Mouse (Mus musculus) liver, adult 2 months (tissue): ENCODE measurements around the gene Ndrg2. TPM values are rescaled to one million over a fixed set of nuclear protein-coding genes. Genes with fewer than 3 reads are reported as not detected.

ENCODE experiments used
- DNase-seq: peaks from one replicate; pipeline ENCODE4 v3.0.0-alpha.2; 2011; ENCODE audit warnings: low read depth, low spot score; ENCODE audit errors: extremely low read depth
- H3K27ac ChIP-seq: fragments of 200-500 bp; replicated peaks from 2 replicates; pipeline ENCODE4 v1.5.1; 2012; ENCODE audit warnings: low read depth, mild to moderate bottlenecking, control low read depth, inconsistent platforms, low read length; ENCODE audit not compliant: insufficient read depth
- H3K27me3 ChIP-seq: fragments of 200-500 bp; 2 replicates; pipeline ENCODE4 v1.6.1; 2012; ENCODE audit warnings: mild to moderate bottlenecking, moderate library complexity, low read length, inconsistent platforms; ENCODE audit not compliant: control insufficient read depth, insufficient read depth
- H3K36me3 ChIP-seq: fragments of 200-500 bp; 2 replicates; pipeline ENCODE4 v1.6.1; 2012; ENCODE audit warnings: low read length, inconsistent platforms; ENCODE audit not compliant: control insufficient read depth, insufficient read depth
- H3K4me1 ChIP-seq: fragments of 200-500 bp; 2 replicates; pipeline ENCODE4 v1.6.1; 2011; ENCODE audit warnings: low read length; ENCODE audit not compliant: control insufficient read depth, insufficient read depth
- H3K4me3 ChIP-seq: fragments of 200-500 bp; 2 replicates; pipeline ENCODE4 v1.5.1; 2011; ENCODE audit warnings: low read depth, mild to moderate bottlenecking, control low read depth, low read length, moderate library complexity; ENCODE audit not compliant: insufficient read depth
- H3K79me2 ChIP-seq: fragments of 200-500 bp; 2 replicates; pipeline ENCODE4 v1.6.1; 2012; ENCODE audit warnings: inconsistent platforms, mild to moderate bottlenecking, low read length, moderate library complexity; ENCODE audit not compliant: control insufficient read depth, insufficient read depth
- H3K9ac ChIP-seq: fragments of 200-500 bp; 2 replicates; pipeline ENCODE4 v1.6.1; 2012; ENCODE audit warnings: low read depth, mild to moderate bottlenecking, control low read depth, inconsistent platforms, low read length
- CTCF ChIP-seq: fragments of 200-500 bp; IDR thresholded peaks from 2 replicates; pipeline ENCODE4 v1.5.1; 2011; ENCODE audit warnings: low read depth, low read length, control low read depth
- POLR2A ChIP-seq: fragments of 200-500 bp; IDR thresholded peaks from 2 replicates; pipeline ENCODE4 v1.6.1; 2011; ENCODE audit warnings: low read length, control low read depth; ENCODE audit not compliant: insufficient read depth; ENCODE audit errors: extremely low read depth
- WGBS: fragments of 180-500 bp; shearing (Covaris S2); methylation state at CpG from one replicate; pipeline ENCODE4 v1.1.7; 2018; 5-methylcytosine and 5-hydroxymethylcytosine counted together
- polyA plus RNA-seq: library from polyadenylated mRNA; depleted of rRNA; stranded (reverse); fragments of >200 nt; gene quantifications from 2 replicates; pipeline ENCODE4 v1.2.3, GENCODE M21; 2012
- total RNA-seq: library from RNA; depleted of rRNA; stranded (reverse); fragments of >200 nt; gene quantifications from 2 replicates; pipeline ENCODE4 v1.2.3, GENCODE M21; 2014

Ndrg2 gene
- total and polyA plus RNA-seq, 2 experiments, result 1,535 to 1,907 TPM

GRCm38 (mm10) chr14:51918966-51919365 lies 5.0 kb upstream of the Ndrg2 start:
- 95% methylated on average over 4 of the region's 4 CpGs for WGBS
- Histone ChIP-seq H3K27ac (no peak overlapping the region), H3K9ac (no peak overlapping the region), H3K36me3 (no peaks in the 10 kb centered on the region), H3K79me2 (no peaks in the 10 kb centered on the region), H3K4me3 (no peak overlapping the region), H3K27me3 (no peaks in the 10 kb centered on the region), H3K4me1 (peaks cover 15% of the 10 kb centered on the region)
- DNase-seq, result no peak
- TF ChIP-seq CTCF (no peak), POLR2A (no peak)

- 93% methylated on average over 4 of the region's 4 CpGs for WGBS
These were observed 4.2 kb upstream of the Ndrg2 start, which contains the start of gene Tppp2 for GRCm38 (mm10) chr14:51918125-51918524. TSS of gene Tppp2 (plus strand) at chr14:51918425.

GRCm38 (mm10) chr14:51916539-51916938 lies 2.6 kb upstream of the Ndrg2 start:
- Histone ChIP-seq H3K4me3 (no peak overlapping the region), H3K79me2 (peaks cover 4% of the 10 kb centered on the region; the same call in 1 of the 2 replicates), H3K9ac (no peak overlapping the region), H3K27me3 (no peaks in the 10 kb centered on the region), H3K36me3 (no peaks in the 10 kb centered on the region), H3K4me1 (peaks cover 6% of the 10 kb centered on the region; the same call in 1 of the 2 replicates), H3K27ac (no peak overlapping the region)
- WGBS, result 88% methylated on average over 4 of the region's 4 CpGs
- no peak for DNase-seq
- no peak for TF ChIP-seq POLR2A
- no peak for TF ChIP-seq CTCF

More at GRCm38 (mm10) chr14:51918125-51918524, 4.2 kb upstream of the Ndrg2 start, which contains the start of gene Tppp2:
- no peaks in the 10 kb centered on the region for H3K36me3 ChIP-seq
- peaks cover 15% of the 10 kb centered on the region for H3K4me1 ChIP-seq
- no peaks in the 10 kb centered on the region for H3K27me3 ChIP-seq
- H3K79me2 ChIP-seq, result no peaks in the 10 kb centered on the region
- no peak within 1 kb of the TSS for H3K9ac ChIP-seq
- DNase-seq, result no peak
- H3K27ac ChIP-seq, result no peak within 1 kb of the TSS
- TF ChIP-seq CTCF (no peak), POLR2A (no peak)
- no peak within 1 kb of the TSS for H3K4me3 ChIP-seq

- Histone ChIP-seq H3K27me3 (no peaks in the 10 kb centered on the region), H3K36me3 (peaks cover 10% of the 10 kb centered on the region), H3K79me2 (peaks cover 14% of the 10 kb centered on the region; the same call in 1 of the 2 replicates), H3K4me3 (no peak overlapping the region), H3K4me1 (peaks cover 12% of the 10 kb centered on the region), H3K27ac (peak overlapping the region; percentile 99), H3K9ac (no peak overlapping the region)
- peak; percentile 26 for DNase-seq
- TF ChIP-seq POLR2A, result no peak
- TF ChIP-seq CTCF, result no peak
- 37% methylated on average over 3 of the region's 3 CpGs for WGBS
These were observed 1.1 kb upstream of the Ndrg2 start for GRCm38 (mm10) chr14:51915030-51915429.

- Histone ChIP-seq H3K27ac (peak overlapping the region; percentile 100), H3K4me3 (peak overlapping the region; percentile 82), H3K4me1 (peaks cover 24% of the 10 kb centered on the region), H3K79me2 (peaks cover 15% of the 10 kb centered on the region; the same call in 1 of the 2 replicates), H3K27me3 (no peaks in the 10 kb centered on the region), H3K36me3 (peaks cover 27% of the 10 kb centered on the region), H3K9ac (peak overlapping the region; percentile 96)
- TF ChIP-seq CTCF (no peak), POLR2A (peak; percentile 94)
- peak; percentile 90 for DNase-seq
- WGBS, result under 1% methylated on average over 58 of the region's 58 CpGs
These were observed 647 bp downstream of the Ndrg2 start for GRCm38 (mm10) chr14:51913062-51913959.
